Mouse (Mus musculus) midbrain, postnatal 0 days (tissue): ENCODE measurements around the gene Tsga13. TPM values are rescaled to one million over a fixed set of nuclear protein-coding genes. Genes with fewer than 3 reads are reported as not detected.

Experiments
- ATAC-seq: fragments of 200-750 bp; cut with Nextera tagmentation; 2 replicates; pipeline ENCODE4 v1.8.0; 2017; ENCODE audit warnings: moderate number of reproducible peaks, mild to moderate bottlenecking, moderate TSS enrichment, moderate library complexity; ENCODE audit not compliant: low FRiP score
- DNase-seq: peaks from one replicate; pipeline ENCODE4 v3.0.0-alpha.2; 2015; ENCODE audit warnings: low spot score
- H3K27ac ChIP-seq: fragments of 300-500 bp; sonication (generic); 2 replicates; pipeline ENCODE4 v1.5.1; 2014; ENCODE audit warnings: low read depth, mild to moderate bottlenecking, low read length, mixed read lengths
- H3K27me3 ChIP-seq: fragments of 300-500 bp; sonication (generic); 2 replicates; pipeline ENCODE4 v1.6.1; 2014; ENCODE audit warnings: low read length, control low read depth, mixed read lengths; ENCODE audit not compliant: insufficient read depth
- H3K36me3 ChIP-seq: fragments of 300-500 bp; sonication (generic); 2 replicates; pipeline ENCODE4 v1.6.1; 2014; ENCODE audit warnings: low read length, control low read depth, mixed read lengths; ENCODE audit not compliant: insufficient read depth
- H3K4me1 ChIP-seq: fragments of 300-500 bp; sonication (generic); 2 replicates; pipeline ENCODE4 v1.6.1; 2014; ENCODE audit warnings: mild to moderate bottlenecking, control low read depth, antibody characterized with exemption, low read length, mixed read lengths; ENCODE audit not compliant: insufficient read depth
- H3K4me2 ChIP-seq: fragments of 300-500 bp; sonication (generic); 2 replicates; pipeline ENCODE4 v1.6.1; 2014; ENCODE audit warnings: low read depth, mild to moderate bottlenecking, low read length, mixed read lengths; ENCODE audit not compliant: poor library complexity, severe bottlenecking
- H3K4me3 ChIP-seq: fragments of 300-500 bp; sonication (generic); 2 replicates; pipeline ENCODE4 v1.5.1; 2014; ENCODE audit warnings: low read depth, mild to moderate bottlenecking, low read length, moderate library complexity
- H3K9ac ChIP-seq: fragments of 300-500 bp; sonication (generic); replicated peaks from 2 replicates; pipeline ENCODE4 v1.6.1; 2014; ENCODE audit warnings: mild to moderate bottlenecking, low read length, moderate library complexity, mixed read lengths; ENCODE audit not compliant: poor library complexity, severe bottlenecking
- H3K9me3 ChIP-seq: fragments of 300-500 bp; sonication (generic); 2 replicates; pipeline ENCODE4 v1.6.1; 2016; ENCODE audit warnings: low read length, control low read depth
- CTCF ChIP-seq: IDR thresholded peaks from 2 replicates; pipeline ENCODE4 v1.5.1; 2016; ENCODE audit warnings: antibody characterized with exemption, mild to moderate bottlenecking
- WGBS: fragments of 180-500 bp; shearing (Covaris S2); extraction: QIAGEN DNeasy Blood & Tissue Kit; methylation state at CpG from one replicate; pipeline ENCODE4 v1.1.7; 2014; 5-methylcytosine and 5-hydroxymethylcytosine counted together
- polyA plus RNA-seq: library from polyadenylated mRNA; unstranded; fragments of >200 nt; fragmentation: Nextera tagmentation; extraction: Ambion mirVana; gene quantifications from 2 replicates; pipeline ENCODE4 v1.2.1, GENCODE M21; 2015
- total RNA-seq: library from RNA; depleted of rRNA; stranded (reverse); fragments of >200 nt; gene quantifications from 2 replicates; pipeline ENCODE4 v1.2.3, GENCODE M21; 2014; rRNA removed

The Tsga13 gene
- total RNA-seq = 0.11 TPM in 1 of 2 replicates, not detected in the other
- 0.59 and 0.67 TPM in 2 replicates for polyA plus RNA-seq

- Histone ChIP-seq H3K27ac (no peak within 1 kb of the TSS), H3K27me3 (no peaks in the 10 kb centered on the region), H3K9ac (no peak within 1 kb of the TSS), H3K36me3 (no peaks in the 10 kb centered on the region), H3K9me3 (no peaks in the 10 kb centered on the region), H3K4me3 (no peak within 1 kb of the TSS), H3K4me1 (no peaks in the 10 kb centered on the region), H3K4me2 (no peak within 1 kb of the TSS)
- 97% methylated on average over 2 of the region's 2 CpGs for WGBS
- no peak for TF ChIP-seq CTCF
- no peak for DNase-seq
- no peak for ATAC-seq
These were observed at the start of gene Tsga13 for GRCm38 (mm10) chr6:30915473-30915872. Tsga13 (minus strand) TSS chr6:30915573.

GRCm38 (mm10) chr6:30958736-30959540, 43.6 kb upstream of the Tsga13 start, which contains the start of gene Klf14:
Klf14 (minus strand) TSS chr6:30959078.
- H3K27me3 ChIP-seq = peaks cover 55% of the 10 kb centered on the region
- H3K9ac ChIP-seq = no peak within 1 kb of the TSS
- H3K4me1 ChIP-seq = no peaks in the 10 kb centered on the region
- H3K9me3 ChIP-seq = peaks cover 32% of the 10 kb centered on the region
- H3K27ac ChIP-seq = no peak within 1 kb of the TSS
- peak within 1 kb of the TSS; percentile 46 for H3K4me3 ChIP-seq
- TF ChIP-seq CTCF = no peak
- ATAC-seq (no peak), DNase-seq (peak; percentile 43)
- H3K4me2 ChIP-seq = peak within 1 kb of the TSS; percentile 54
- no peaks in the 10 kb centered on the region for H3K36me3 ChIP-seq
- under 1% methylated on average over 70 of the region's 75 CpGs for WGBS

GRCm38 (mm10) chr6:30957784-30958735, 42.7 kb upstream of the Tsga13 start:
- H3K4me1 ChIP-seq = no peaks in the 10 kb centered on the region
- no peak for ATAC-seq
- no peaks in the 10 kb centered on the region for H3K36me3 ChIP-seq
- peaks cover 49% of the 10 kb centered on the region for H3K27me3 ChIP-seq
- no peak overlapping the region for H3K9ac ChIP-seq
- peak overlapping the region; percentile 46 for H3K4me3 ChIP-seq
- H3K27ac ChIP-seq = no peak overlapping the region
- H3K4me2 ChIP-seq = peak overlapping the region; percentile 54
- no peak for TF ChIP-seq CTCF
- peaks cover 32% of the 10 kb centered on the region for H3K9me3 ChIP-seq
- DNase-seq = peak; percentile 33
- 3% methylated on average over 83 of the region's 84 CpGs for WGBS

- Histone ChIP-seq H3K9me3 (no peaks in the 10 kb centered on the region), H3K27ac (no peak overlapping the region), H3K4me3 (no peak overlapping the region), H3K36me3 (no peaks in the 10 kb centered on the region), H3K4me2 (no peak overlapping the region), H3K9ac (no peak overlapping the region), H3K27me3 (no peaks in the 10 kb centered on the region), H3K4me1 (no peaks in the 10 kb centered on the region)
- no peak for ATAC-seq
- DNase-seq = no peak
- no peak for TF ChIP-seq CTCF
- 47% methylated on average over 5 of the region's 5 CpGs for WGBS
These were observed 23.9 kb upstream of the Tsga13 start for GRCm38 (mm10) chr6:30939264-30939663.

GRCm38 (mm10) chr6:30922821-30923220, 7.4 kb upstream of the Tsga13 start:
- no peaks in the 10 kb centered on the region for H3K36me3 ChIP-seq
- no peak overlapping the region for H3K4me3 ChIP-seq
- DNase-seq = no peak
- H3K4me1 ChIP-seq = peaks cover 5% of the 10 kb centered on the region
- peak; percentile 47 for TF ChIP-seq CTCF
- no peak overlapping the region for H3K27ac ChIP-seq
- no peaks in the 10 kb centered on the region for H3K27me3 ChIP-seq
- no peak overlapping the region for H3K9ac ChIP-seq
- WGBS = 40% methylated on average over 2 of the region's 2 CpGs
- H3K9me3 ChIP-seq = no peaks in the 10 kb centered on the region
- ATAC-seq = no peak
- H3K4me2 ChIP-seq = no peak overlapping the region
